Mouse (Mus musculus) small intestine, adult 10 weeks (tissue): Measurements from ENCODE around the gene Ankdd1a. TPM values are rescaled to one million over a fixed set of nuclear protein-coding genes. Genes with fewer than 3 reads are reported as not detected.

Source experiments
- polyA plus RNA-seq: library from polyadenylated mRNA; stranded (reverse); fragments of 350-450 nt; fragmentation: Illumina TruSeq; extraction: RNeasy Lipid Tissue Mini Kit (QIAGEN cat#74804); gene quantifications from one replicate; pipeline ENCODE4 v1.2.3, GENCODE M21; 2014; ENCODE audit warnings: low replicate concordance

The Ankdd1a gene
- polyA plus RNA-seq: not detected

DNA sequence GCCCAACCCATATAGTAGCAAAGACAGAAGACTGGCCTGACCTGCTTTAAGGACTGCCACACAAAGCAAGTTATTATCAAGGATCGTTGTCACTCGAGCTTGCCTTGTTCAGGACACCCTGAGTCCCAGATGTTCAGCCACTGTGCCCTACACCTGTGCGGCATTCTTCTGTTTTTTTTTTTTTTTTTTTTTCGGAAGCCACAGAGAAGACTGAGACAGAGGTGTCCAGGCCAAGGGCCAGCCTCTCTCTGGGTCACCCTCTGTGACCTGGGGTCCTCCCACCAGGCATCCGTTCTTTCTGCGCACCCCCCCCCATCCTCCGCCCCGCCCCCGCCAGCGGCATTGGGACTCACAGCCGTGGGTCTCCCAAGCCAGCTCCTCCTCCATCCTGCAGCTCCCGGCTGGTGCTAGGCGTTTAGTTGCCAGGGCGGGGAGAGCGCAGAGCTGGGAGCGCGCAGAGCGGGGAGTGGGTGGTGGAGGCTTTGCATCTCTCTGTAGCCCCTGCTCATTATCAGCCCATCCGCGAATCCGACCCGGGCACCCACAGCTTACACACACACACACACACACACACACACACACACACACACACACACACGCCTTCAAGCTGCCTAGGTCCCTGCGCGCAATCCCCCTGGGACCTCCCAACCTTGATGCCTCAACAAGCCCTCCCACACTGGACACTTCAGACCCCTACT lies at the start of gene Ankdd1a:
Gene Ankdd1a (minus strand): TSS at position 387 of the 698 bp plus-strand sequence.

DNA sequence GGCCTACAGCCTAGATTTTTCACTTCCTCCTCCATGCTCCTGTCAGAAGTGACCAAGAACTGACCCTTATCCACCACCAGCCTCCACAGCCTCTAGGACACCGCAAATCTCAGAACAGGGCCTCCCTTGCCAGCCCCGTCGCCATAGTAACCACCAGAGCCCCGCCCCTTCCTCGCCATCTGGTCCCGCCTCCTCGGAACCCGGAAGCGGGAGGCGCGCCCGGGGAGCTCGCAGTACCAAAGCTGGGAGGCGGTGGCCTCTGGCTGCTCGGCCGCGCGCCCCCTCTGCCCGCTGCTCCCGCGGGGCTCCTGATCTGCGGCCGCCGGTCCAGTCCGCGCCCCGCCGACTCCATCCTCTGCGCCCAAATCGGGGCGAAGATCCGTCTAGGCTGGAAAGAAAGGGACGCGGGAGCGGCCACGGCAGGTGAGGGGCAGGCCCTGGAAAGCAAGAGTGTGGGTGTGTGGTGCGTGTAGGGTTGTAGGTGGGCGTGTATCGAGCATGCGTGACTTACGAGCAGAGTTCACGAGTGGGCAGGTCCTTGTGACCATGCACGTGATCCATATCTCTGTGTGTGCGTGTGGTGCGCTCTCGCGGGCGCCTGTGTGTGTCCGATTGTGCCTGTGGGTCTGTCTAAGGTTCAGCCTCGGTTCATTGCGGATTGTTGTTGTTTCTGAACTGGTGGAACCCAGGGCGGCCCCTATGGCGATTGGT lies 59.1 kb downstream of the Ankdd1a start, which contains the start of gene Spg21:
Gene Spg21 (plus strand): TSS at position 216 of the 711 bp plus-strand sequence.

Other genes with a start within 250 kb of the Ankdd1a start
- gene Clpx, start 225.9 kb downstream of the Ankdd1a start, polyA plus RNA-seq: 107 TPM
- gene Pdcd7, start 174.1 kb downstream of the Ankdd1a start, polyA plus RNA-seq: 5.3 TPM
- gene Ubap1l, start 159.2 kb downstream of the Ankdd1a start, polyA plus RNA-seq: not detected
- 0.15 TPM for gene Kbtbd13, start 128.5 kb downstream of the Ankdd1a start, polyA plus RNA-seq
- gene Rasl12, start 121.7 kb downstream of the Ankdd1a start, polyA plus RNA-seq: 0.52 TPM
- 126 TPM for gene Slc51b, start 97.2 kb downstream of the Ankdd1a start, polyA plus RNA-seq
- gene Mtfmt, start 84.4 kb downstream of the Ankdd1a start, polyA plus RNA-seq: 24.4 TPM
- gene Spg21, start 59.2 kb downstream of the Ankdd1a start, polyA plus RNA-seq: 106 TPM
- gene Plekho2, start 59.8 kb upstream of the Ankdd1a start, polyA plus RNA-seq: 0.63 TPM
- gene Pif1, start 67.0 kb upstream of the Ankdd1a start, polyA plus RNA-seq: 1.2 TPM
- 4.4 TPM for gene Rbpms2, start 109.5 kb upstream of the Ankdd1a start, polyA plus RNA-seq
- 20.5 TPM for gene Oaz2, start 147.8 kb upstream of the Ankdd1a start, polyA plus RNA-seq